Mouse (Mus musculus): Measurements from ENCODE around the gene Igdcc4.

- TF ChIP-seq MAZ (IDR thresholded peaks at IDR 0.05; ENCODE audit: low read depth, low read length) (no peak), USF1 (IDR thresholded peaks at IDR 0.05; ENCODE audit: low read depth, low read length) (no peak), POLR2AphosphoS5 (IDR thresholded peaks at IDR 0.05; ENCODE audit: borderline replicate concordance, low read depth, low read length) (no peak), BHLHE40 (IDR thresholded peaks at IDR 0.05; ENCODE audit: borderline replicate concordance, low read depth, low read length) (no peak), CTCF (IDR thresholded peaks at IDR 0.05 in 2 of 3, conservative IDR thresholded peaks at IDR 0.05 in 1 of 3; ENCODE audit: control insufficient read depth in 1 of 3, insufficient read depth in 1 of 3, low read depth in 2 of 3, low read length in 3 of 3, poor library complexity in 1 of 3, severe bottlenecking in 1 of 3) (no peak), POLR2A (IDR thresholded peaks at IDR 0.05; ENCODE audit: control insufficient read depth in 1 of 2, insufficient read depth in 1 of 2, low read depth in 1 of 2, low read length in 2 of 2, poor library complexity in 1 of 2) (no peak), E2F4 (IDR thresholded peaks at IDR 0.05; ENCODE audit: borderline replicate concordance, low read depth, low read length) (no peak), TCF12 (IDR thresholded peaks at IDR 0.05; ENCODE audit: low read depth, low read length) (no peak)
Measured at GRCm38 (mm10) chr9:65166386-65166785, 65.1 kb downstream of the Igdcc4 start.
